Mouse (Mus musculus): Measurements from ENCODE around the gene Mad2l2. TPM values are rescaled to one million over a fixed set of nuclear protein-coding genes. Genes with fewer than 3 reads are reported as not detected.

Gene Mad2l2
- 10 to 100 TPM in 3 of 4 experiments, 1 to 10 TPM in 1; 6.9 to 13.6 (median 11.7) TPM for total RNA-seq (2022)

DNA sequence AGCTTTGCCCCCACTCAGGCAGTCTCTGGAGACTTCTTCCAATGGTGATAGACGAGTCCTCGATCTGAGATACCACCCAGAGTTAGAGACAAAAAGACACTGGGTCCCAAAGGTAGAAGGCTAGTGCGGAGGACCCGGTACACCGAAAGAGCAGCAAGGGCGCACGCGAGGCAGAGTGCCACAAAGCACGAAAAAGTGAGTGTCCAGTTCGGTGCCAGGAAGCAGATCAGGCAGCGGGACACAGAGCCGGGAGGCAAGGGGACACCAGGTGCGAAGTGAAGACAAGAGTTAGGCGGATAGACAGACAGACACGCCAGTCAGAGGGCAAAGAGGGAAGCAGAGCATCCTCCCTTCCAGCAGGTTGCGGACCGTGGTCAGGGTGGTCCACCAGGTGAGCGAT lies at the start of gene Mad2l2:
Gene Mad2l2, plus strand, starts transcription at position 252 of the 400 bp plus-strand sequence.
- no peak for DNase-seq (ENCODE audit: low spot score)

DNA sequence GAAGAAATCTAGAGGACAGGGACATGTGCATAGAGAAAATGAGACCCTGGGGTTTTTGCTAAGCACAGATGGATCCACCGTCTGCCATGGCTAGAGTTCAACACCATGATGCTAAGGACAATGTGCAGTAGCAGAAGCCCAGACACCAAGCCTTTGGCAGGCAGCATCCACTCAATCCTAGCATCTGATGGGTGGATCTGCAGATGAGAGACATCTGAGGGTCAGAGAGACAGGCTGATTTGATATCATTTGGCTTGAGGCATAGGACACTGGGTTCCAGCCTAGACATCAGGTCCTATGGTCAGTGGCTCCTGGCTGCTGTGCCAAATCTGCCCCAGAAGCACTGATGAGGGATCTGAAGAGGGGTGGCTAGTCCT lies 49.6 kb upstream of the Mad2l2 start:
- DNase-seq (ENCODE audit: low spot score), result no peak

DNA sequence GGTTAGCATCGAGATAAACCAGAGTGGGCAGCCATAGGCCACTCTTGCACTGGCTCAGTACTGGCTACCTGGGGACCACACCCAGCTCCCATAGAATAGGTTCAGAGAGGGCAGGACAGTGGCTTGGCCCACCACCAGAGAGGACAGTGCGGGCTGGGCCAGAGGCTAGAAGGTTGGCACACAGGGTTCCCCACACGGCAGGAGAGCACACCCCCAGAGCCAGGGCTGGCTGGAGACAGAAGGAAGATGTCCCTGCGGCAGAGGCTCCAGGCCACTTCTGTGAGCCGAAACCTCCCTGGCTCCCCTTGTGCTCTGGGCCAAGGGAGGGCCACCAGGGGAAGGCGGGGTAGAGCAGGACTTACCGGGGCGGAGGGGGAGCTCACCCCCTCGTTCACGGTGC lies 49.0 kb upstream of the Mad2l2 start:
- DNase-seq (ENCODE audit: low spot score), result no peak

DNA sequence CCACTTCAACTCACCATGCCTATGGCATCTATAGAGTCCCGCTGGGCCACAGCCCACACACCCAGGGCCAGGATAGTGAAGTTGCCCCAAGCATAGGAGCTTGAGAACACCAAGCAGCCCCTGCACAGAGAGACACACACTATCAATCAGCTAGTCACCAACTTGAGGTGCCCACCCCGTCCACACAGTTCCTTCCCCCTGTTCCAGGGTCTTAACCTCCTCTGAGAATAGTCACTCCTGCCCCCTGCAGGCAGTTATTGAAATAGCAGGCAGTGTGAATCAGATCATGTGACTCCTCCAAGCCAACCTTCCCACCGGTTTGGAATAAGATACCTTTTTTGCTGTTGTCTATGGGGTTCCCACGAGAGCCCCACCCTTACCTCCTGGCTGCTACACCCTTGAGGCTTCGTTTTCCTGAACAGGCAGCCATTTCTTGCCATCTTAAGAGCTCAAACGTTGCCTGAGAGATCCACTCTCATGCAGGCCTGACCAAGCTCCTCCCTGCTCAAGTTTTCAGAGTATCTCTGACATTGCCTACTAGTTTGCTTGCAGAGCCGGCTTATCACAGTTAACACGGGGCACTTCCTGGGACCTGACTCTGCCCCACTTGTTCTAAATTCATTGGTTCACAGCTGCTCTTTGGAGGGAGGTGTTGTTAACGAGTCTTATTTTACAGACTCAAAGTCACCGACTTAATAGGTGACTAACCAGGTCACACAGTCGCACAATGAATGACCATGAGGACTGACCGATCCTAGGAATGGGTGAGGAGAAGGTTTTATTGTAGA lies 47.7 kb upstream of the Mad2l2 start:
- DNase-seq (ENCODE audit: low spot score), result no peak

DNA sequence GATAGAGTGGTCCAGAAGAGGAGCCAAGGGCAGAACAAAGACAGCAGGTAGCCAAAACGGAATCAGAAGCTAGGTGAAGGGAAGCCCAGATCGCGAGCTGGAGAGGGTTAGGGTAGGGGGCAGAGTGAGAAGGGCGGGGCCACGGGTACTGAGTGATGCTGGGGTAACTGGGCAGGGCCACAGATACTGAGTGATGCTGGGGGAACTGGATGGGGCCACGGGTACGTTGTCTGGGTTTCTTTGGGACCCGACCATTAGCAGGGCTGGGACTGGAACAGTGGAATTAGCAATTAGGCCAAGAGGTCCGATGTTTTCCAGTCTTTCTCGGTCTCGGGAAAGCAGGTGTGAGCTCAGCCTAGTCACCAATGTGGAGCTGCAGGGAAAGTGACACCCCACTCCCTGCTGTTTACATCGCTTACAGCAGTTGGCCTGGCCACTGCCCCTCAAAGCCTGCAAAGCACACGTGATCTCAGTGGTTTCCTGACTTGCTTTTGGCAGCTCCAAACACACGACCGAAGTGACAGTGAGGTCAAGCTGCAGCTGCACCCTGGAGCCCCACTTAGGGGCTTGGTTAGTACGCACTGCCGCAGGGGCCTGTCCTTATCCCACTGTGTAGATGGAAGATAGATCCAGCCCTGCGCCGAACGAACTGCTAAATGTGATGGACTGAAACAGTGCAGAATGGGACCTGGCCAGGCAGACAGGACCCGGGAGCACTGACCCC lies 46.8 kb upstream of the Mad2l2 start:
- no peak for DNase-seq (ENCODE audit: low spot score)

DNA sequence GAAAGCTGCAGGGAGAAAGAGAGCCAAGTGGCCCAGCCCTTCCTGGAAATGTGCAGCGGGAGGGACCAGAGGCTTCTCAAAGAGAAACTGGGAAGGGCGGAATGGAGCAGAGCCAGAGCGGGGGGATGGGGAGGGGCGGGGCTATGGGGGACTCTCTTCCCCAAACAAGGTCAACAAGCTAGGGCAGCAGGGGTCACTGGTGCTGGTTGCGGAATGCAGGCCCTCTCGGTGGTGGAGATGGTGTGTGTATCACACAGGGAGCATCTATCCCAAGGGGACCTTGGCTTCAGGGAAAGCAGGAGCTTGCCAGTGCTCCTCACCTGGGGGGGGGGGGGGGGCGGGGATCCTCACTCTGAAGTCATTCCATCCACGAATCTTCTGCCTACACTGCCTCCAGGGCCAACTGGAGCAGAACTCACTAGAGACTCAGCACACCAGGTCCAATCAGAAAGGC lies 45.9 kb upstream of the Mad2l2 start:
- DNase-seq (ENCODE audit: low spot score), result no peak

DNA sequence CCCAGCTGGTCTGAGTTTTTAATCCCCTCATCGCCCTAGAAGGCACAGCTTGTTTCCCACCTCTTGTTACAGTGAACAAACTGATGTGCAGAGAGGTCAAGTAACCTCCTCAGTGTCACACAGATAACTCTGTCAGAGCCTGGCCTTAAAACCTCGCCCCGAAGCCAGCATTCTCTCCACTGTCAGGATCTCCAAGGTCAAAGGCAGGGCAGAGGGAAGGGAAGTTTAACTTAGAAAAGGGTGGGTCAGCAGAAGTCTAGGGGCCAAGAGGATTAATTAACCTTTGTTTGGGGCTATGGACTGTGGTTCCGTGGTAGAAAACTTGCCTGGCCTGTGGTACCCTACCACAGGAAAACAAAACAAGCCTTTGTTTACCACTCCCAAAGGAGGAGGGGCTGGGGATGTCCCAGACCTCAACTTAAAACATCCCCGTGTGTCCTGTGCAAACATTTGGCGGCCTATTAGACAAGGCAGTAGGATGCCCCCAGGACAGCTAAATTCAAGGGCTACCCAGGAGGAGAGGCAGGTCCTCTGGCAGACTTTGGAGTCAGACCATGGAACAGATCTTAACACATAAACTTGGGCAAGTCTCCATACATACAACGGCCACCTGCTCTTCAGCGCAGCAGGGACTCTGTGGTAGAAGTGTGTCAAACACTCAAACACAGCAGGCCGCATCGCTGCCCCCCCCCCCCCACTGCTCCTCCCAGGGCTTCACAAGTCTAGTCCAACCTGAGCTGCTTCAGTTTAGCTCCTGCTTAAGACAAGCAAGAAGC lies 44.9 kb upstream of the Mad2l2 start:
- DNase-seq (ENCODE audit: low spot score), result no peak

DNA sequence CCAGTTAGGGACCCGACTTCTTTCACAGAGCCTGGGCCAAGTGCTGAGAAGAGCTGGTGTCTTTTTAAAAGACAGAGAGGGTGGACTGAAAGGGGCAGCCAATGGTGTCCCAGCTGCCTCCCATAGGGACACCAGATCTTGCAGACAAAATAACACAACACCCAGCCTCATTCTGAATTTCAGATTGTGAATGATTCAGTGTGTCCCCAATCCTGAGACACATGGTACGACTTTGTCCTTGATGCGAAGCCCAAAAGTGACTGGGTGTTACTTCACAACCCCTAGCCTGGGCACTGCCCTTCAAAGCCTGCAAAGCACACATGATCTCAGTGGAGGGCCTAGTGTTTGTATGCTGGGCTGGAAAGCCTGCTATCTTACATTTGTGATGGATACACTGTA lies 44.3 kb upstream of the Mad2l2 start:
- no peak for DNase-seq (ENCODE audit: low spot score)

DNA sequence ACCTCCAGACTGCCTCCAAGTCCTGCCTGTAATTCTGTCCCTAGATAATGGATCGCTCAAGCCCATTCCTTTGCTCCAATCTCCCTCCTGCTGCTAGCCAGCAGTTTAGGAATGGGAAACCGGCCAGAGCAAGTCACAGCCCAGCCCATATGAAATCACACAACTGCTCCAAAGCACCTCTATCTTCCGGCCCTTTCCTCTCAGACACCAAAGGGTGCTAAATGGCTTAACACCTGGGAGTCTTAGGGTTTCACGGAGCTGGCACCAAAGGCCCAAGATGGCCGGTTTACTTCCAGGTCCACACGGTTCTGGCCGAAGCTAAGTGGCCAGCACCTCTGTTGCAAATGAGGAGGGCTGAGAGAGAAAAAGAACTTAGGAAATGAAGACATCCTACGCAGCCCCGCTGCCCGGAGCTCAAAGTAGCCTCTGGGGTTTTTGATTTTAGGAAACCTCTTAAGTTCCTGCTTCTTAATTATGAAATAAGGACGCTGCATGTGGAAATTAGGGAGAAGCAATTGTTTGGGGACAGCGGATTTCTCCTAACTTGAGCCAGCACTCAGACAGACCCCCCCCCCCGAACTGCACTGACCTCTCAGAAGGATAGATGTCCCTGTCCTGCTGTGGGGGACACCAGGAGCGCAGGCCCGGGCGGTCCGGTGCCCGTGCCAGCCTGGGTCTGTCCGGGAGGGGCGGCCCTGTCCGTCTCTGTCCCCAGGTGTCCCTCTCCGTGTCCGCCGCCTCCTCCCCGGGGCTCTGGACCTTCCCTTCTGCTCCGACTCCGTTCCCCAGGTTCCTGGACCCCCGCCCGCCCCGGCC lies 42.9 kb upstream of the Mad2l2 start:
- DNase-seq (ENCODE audit: low spot score), result peak; percentile 69

DNA sequence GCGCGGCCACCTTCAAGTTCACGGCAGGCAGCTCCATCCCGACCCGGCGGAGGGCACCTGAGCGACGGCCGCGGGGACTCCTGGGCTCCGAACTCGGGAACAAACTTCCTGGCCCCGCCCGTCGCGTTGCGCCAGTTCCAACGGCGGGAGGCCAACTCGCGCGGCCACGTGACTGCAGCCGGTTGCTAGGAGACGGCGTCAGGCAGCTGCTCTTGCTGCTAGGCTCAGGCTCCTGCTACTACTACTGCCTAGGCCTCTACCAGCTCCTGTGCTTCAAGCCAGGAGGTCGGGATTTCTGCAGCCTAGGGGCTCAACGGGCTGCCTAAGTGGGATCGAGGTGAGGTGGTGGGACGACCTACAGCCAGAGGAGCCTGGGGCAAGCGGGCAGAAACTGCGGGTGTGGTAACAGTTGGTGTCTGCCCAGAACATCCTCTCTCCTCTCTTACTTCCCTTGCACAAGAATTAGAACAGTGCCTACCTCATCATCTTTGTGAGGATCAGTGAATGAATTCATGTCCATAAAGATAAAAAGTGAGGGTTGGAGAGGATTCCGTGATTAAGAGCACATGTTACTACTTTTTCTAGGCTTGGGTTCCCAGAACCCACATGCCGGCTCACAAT lies 42.2 kb upstream of the Mad2l2 start, which contains the start of gene Agtrap:
Gene Agtrap, minus strand, starts transcription at position 125 of the 621 bp plus-strand sequence.
- DNase-seq (ENCODE audit: low spot score), result peak; percentile 97

DNA sequence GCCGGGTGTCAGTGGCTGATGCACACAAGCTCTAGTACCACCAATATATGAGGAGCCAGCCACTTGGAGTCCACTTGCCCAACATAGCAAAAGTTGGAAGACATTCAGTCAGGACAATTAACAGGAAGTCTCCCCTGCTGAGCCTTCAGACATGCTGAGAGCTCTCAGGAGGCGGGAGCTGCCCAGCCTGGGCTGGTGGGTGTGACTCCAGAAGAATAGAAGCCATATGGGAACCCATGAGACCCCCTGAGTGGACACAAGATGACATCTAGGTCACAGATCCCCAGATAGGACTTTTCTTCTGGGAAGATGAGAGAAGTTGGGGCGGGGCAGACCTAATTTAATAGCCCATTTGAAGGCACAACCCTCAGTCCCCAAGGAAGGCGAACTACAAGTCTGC lies 41.0 kb upstream of the Mad2l2 start:
- DNase-seq (ENCODE audit: low spot score), result no peak

DNA sequence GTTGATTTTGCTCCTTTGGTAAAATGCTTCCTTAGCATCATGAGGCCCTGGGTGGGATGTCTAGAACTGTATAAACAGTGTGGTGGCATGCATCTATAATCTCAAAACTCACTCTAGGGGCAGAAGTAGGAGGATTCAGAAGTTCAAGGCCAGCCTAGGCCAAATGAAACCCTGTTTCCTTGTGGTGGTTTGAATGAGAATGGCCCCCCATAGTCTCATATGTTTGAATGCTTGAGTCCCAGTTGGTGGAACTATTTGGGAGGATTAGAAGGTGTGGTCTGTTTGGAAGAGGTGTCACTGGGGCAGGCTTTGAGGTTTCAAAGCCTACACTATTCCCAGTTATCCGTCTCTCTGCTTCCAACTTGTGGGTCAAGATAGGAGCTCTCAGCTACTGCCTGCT lies 39.0 kb upstream of the Mad2l2 start:
- DNase-seq (ENCODE audit: low spot score), result no peak

DNA sequence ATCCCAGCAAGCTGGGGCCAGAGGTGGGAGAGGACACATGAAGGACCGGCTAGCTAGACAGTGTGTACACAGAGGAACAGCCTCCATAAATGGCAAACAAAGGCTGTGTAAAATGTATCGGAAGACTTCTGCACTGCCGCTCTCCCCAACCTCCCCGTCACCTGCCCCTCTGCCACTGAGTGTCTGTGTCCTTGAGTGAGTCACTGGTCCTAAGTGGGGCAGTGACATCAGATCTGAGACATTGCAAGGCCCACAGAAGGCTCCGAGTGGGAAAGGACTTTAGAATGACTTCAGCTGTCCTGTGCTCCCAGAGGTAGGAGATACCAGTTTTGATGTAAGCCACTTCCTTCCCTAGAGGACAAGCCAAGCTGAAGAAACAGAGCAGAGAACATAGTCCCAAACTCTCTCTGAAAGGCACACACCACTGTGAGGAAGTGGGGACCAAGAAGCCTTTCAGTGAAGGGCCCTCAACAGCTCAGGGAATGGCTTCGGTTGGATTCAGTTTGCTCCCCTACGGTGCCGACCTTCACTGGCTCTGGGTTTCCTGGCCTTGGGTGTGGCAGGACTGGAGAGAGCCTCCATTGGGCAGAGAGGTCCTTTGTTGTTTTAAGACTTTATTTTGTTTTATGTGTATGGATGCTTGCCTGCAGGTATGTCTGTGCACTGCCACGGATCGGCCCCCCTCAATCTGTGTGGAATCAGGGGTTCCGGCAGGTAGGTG lies 37.5 kb upstream of the Mad2l2 start:
- no peak for DNase-seq (ENCODE audit: low spot score)

DNA sequence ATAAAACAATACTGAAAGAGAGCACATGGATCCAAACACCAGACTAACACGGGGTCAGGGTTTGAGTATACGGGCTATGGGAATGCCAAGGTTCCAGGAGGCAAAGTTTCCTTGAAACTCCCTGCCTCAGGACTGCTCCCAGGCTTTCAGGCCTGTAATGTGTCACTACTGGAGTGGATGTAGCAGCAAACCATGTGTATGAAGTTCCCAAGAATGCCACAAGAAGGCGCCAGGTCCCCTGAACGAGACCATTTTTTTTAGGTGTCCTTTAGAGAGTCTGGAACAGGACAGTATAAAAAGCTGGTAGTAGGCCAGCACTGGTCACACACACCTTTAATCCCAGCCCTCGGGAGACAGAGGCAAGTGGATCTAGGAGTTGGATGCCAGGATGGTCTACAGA lies 36.0 kb upstream of the Mad2l2 start:
- DNase-seq (ENCODE audit: low spot score), result no peak

DNA sequence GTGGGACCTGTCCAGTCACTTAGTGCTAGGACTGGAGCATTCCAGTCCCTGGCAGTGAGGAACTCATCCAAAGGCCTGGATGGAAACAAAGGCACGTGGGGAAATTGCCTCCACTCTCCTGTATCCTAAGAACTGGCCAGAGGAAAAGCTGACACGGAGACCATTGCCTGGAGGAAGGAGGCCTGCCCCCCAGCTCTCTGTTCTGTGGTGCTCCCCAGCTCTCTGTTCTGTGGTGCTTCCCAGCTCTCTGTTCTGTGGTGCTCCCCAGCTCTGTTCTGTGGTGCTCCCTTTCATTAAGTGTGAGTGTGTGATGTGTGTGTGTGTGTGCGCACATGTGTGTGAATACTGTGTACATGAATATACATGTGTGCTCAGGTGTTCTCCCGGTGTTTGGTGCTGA lies 35.1 kb upstream of the Mad2l2 start:
- DNase-seq (ENCODE audit: low spot score), result no peak

DNA sequence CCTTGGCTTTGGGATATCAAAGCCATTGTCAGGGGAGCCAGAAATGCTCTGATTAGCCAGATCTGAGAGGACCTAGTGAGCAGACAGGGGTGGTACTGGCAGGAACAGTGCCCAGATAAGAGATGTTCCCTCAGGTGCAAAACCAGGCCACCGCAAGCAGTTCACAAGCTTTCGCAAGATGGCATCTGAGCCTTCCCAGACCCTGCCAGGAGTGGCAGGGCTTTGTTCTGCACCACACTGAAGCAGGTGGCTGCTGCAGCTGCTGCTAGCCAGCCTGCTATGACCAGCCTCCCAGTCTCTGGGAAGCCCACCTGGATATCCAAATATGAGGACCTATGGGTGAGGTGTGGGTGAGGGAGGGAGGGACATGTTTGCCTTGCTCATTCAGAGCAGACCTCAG lies 32.2 kb upstream of the Mad2l2 start:
- no peak for DNase-seq (ENCODE audit: low spot score)

DNA sequence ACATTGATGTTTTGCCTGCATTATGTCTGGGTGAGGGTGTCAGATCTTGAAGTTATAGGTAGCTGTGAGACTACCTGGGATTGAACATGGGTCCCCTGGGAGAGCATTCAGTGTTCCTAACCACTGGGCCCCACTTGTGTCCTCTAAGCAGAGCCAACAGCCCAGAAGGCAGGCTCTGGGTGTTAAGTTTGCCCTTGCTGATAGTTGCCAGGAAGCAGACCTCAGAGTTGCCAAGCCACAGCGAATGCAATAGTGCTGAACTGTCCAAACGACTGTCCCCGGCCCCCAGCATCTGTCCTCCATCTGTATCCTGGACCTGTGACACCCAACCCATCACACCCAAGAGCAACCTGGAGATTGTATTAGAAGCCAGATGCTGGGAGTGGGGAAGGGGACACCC lies 31.5 kb upstream of the Mad2l2 start:
- no peak for DNase-seq (ENCODE audit: low spot score)

DNA sequence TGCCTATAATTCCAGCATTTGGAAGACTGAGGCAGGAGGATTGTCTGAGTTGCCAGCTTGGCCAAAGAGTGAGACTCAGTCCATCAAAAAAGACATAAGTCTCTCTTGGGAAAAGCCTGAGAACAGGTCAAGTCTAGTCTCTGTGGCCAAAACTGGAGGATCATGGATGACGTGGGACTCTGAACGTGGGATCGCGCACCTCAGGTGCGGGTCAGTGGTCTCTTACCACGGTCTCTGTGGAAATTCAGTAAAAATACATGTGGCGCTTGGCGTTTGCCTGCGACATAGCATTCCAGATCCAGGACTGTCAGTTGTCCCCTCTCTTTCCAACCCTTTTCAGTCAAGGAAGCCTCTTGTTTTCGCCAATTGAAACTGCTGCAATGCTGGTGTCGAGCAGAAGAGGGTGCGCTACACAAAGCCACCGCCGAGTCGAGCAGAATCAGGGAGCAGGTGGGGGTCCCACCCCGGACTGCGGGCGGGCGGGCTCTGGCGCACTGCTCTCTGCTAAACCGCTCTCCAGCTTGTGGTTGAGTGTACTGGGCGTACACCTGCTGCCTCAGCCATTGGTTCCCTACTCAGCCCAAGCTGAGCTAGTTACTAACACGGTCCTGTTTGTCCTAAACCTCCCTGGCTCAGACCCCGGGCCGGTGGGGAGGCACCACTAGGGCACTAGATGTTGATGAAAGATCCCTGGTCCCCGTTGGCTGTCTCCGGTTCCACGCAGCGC lies 28.2 kb upstream of the Mad2l2 start:
- no peak for DNase-seq (ENCODE audit: low spot score)

DNA sequence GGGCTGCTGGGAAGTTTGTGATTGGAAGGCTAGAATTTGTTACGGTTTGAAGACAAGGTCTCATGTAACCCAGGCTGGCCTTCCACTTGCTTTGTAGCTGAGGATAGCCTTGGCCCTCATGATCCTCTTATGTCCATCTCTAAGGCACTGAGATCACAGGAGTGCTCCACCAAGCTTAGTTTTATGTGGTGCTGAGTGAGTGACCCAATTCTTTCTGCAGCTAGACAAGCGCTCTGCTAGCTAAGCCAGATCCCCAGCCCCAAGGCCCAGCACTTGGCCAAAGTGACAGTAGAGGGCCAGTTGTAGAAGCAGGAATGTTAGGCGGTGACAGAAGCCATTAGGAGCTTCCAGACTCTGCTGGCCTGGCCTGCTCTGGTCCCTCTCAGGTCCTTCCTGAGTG lies 26.0 kb upstream of the Mad2l2 start:
- no peak for DNase-seq (ENCODE audit: low spot score)

All from heart, adult 8-10 months (tissue).